Mouse (Mus musculus) liver, embryonic 16.5 days (tissue): Measurements from ENCODE around the gene C1s1. TPM values are rescaled to one million over a fixed set of nuclear protein-coding genes. Genes with fewer than 3 reads are reported as not detected.
"Not testable (repeated sequence)": the region's sequence is repeated elsewhere in the genome, so short reads cannot be mapped to it uniquely, and the experiment has no call there.

Source experiments
- ATAC-seq: fragments of 200-750 bp; cut with Nextera tagmentation; 2 replicates; pipeline ENCODE4 v1.8.0; 2017; ENCODE audit warnings: low read depth, mild to moderate bottlenecking, moderate number of reproducible peaks, moderate library complexity
- H3K27ac ChIP-seq: fragments of 300-500 bp; sonication (generic); 2 replicates; pipeline ENCODE4 v1.5.1; 2014; ENCODE audit warnings: mild to moderate bottlenecking, low read length
- H3K27me3 ChIP-seq: fragments of 300-500 bp; sonication (generic); 2 replicates; pipeline ENCODE4 v1.6.1; 2014; ENCODE audit warnings: low read depth, low read length, mixed read lengths; ENCODE audit not compliant: control insufficient read depth, insufficient read depth
- H3K36me3 ChIP-seq: fragments of 300-500 bp; sonication (generic); 2 replicates; pipeline ENCODE4 v1.6.1; 2014; ENCODE audit warnings: mild to moderate bottlenecking; ENCODE audit not compliant: control insufficient read depth, insufficient read depth
- H3K4me1 ChIP-seq: fragments of 300-500 bp; sonication (generic); 2 replicates; pipeline ENCODE4 v1.6.1; 2014; ENCODE audit warnings: low read depth, low read length, mixed read lengths; ENCODE audit not compliant: control insufficient read depth
- H3K4me2 ChIP-seq: fragments of 300-500 bp; sonication (generic); 2 replicates; pipeline ENCODE4 v1.6.1; 2014; ENCODE audit warnings: low read depth, low read length, mixed read lengths
- H3K4me3 ChIP-seq: fragments of 300-500 bp; sonication (generic); 2 replicates; pipeline ENCODE4 v1.5.1; 2014; ENCODE audit warnings: low read depth, mild to moderate bottlenecking, low read length
- H3K9ac ChIP-seq: fragments of 300-500 bp; sonication (generic); 2 replicates; pipeline ENCODE4 v1.6.1; 2014; ENCODE audit warnings: low read depth, low read length
- H3K9me3 ChIP-seq: fragments of 300-500 bp; sonication (generic); replicated peaks from 2 replicates; pipeline ENCODE4 v1.6.1; 2016; ENCODE audit warnings: low read length; ENCODE audit not compliant: control insufficient read depth
- WGBS: fragments of 180-500 bp; shearing (Covaris S2); extraction: QIAGEN DNeasy Blood & Tissue Kit; methylation state at CpG from one replicate; pipeline ENCODE4 v1.1.7; 2014; ENCODE audit not compliant: insufficient replicate concordance; 5-methylcytosine and 5-hydroxymethylcytosine counted together
- polyA plus RNA-seq: library from polyadenylated mRNA; unstranded; fragments of >200 nt; fragmentation: Nextera tagmentation; extraction: Ambion mirVana; gene quantifications from 2 replicates; pipeline ENCODE4 v1.2.1, GENCODE M21; 2015

The C1s1 gene
- polyA plus RNA-seq, 1 experiment from 2014 or later: 79.9 TPM

DNA sequence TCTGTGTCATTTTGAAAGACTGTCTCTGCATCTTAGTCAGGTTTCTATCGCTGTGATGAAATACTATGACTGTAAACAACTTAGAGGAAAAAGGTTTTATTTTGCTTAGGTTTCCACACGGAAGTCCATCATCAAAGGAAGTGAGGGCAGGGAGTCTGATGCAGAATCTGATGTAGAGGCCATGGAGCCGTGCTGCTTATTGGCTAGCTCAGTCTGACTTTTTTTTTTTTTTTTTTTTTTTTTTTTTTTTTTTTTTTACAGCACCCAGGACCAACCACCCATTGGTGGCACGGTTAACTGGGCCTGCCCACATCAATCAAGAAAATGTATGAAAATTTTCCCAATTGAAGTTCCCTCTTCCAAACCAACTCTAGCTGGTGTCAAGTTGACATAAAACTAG lies 53.2 kb downstream of the C1s1 start:
- H3K27ac ChIP-seq: no peak overlapping the region
- no peak overlapping the region for H3K4me2 ChIP-seq
- no peaks in the 10 kb centered on the region for H3K27me3 ChIP-seq
- no peak overlapping the region for H3K9ac ChIP-seq
- peaks cover 13% of the 10 kb centered on the region for H3K4me1 ChIP-seq
- H3K36me3 ChIP-seq: no peaks in the 10 kb centered on the region
- H3K4me3 ChIP-seq: no peak overlapping the region
- no peaks in the 10 kb centered on the region for H3K9me3 ChIP-seq
- WGBS: 62% methylated on average over 4 of the region's 4 CpGs
- no peak for ATAC-seq

DNA sequence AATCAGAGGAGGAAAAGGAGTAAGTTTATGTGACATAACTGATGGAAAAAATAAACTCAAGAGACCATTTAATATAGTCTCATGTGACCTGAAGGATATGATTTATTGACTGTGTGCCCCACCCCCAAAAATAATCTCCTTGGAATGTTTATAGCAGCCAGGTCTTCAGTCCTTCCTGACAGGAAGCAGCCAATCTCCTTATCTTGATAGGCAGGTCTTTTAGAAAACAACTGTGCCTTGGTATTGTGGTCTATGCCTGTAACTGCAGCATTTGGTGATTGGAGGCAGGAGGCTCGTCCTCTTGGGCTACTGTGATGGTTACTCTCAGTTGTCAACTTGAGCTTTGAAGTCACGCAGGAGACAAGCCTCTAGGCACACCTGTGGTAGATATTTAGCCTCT lies 54.6 kb downstream of the C1s1 start:
- H3K9me3 ChIP-seq: no peaks in the 10 kb centered on the region
- peaks cover 2% of the 10 kb centered on the region; the same call in 1 of the 2 replicates for H3K4me1 ChIP-seq
- H3K4me3 ChIP-seq: no peak overlapping the region
- no peaks in the 10 kb centered on the region for H3K36me3 ChIP-seq
- H3K27ac ChIP-seq: no peak overlapping the region
- no peak overlapping the region for H3K4me2 ChIP-seq
- H3K27me3 ChIP-seq: no peaks in the 10 kb centered on the region
- no peak overlapping the region for H3K9ac ChIP-seq
- ATAC-seq: no peak
- 15% methylated on average over 2 of the region's 2 CpGs for WGBS

DNA sequence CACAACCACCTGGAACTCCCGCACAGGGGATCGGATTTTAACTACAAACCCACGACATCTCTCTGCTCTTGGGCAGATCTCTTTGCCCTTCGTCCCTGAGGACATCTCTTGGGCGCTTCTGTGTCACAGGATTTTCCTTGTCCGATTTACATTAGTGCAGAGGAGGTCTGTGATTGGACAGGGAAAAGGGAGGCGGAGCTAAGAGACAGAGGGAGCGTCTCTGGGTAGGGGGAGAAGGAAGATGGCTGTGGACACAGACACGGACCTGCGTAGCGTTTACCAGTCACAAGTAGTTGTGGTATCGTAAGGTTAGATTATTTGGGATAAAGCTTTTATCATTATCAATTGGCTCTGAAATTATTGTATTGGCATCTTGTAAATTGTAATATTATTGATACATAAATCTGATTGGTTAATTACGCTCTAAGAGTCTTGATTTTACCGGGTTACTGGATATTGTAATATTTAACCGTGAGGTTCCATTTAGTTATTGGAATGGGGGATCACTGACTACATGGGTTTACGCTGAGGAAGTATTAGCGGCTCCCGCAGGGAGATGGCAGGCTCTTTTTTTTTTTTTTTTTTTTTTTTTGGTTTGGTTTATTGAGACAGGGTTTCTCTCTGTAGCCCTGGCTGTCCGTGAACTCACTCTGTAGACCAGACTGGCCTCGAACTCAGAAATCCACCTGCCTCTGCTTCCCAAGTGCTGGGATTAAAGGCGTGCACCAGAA lies 56.6 kb downstream of the C1s1 start:
- H3K9ac ChIP-seq: no peak overlapping the region
- no peak overlapping the region for H3K4me3 ChIP-seq
- no peaks in the 10 kb centered on the region for H3K36me3 ChIP-seq
- no peaks in the 10 kb centered on the region for H3K27me3 ChIP-seq
- WGBS: 49% methylated on average over 21 of the region's 21 CpGs
- no peak overlapping the region for H3K27ac ChIP-seq
- H3K4me1 ChIP-seq: peaks cover 7% of the 10 kb centered on the region
- no peak for ATAC-seq
- no peaks in the 10 kb centered on the region for H3K9me3 ChIP-seq
- 0 out of 2 replicates have a peak overlapping the region, but pooled peaks have one; percentile 12 for H3K4me2 ChIP-seq

DNA sequence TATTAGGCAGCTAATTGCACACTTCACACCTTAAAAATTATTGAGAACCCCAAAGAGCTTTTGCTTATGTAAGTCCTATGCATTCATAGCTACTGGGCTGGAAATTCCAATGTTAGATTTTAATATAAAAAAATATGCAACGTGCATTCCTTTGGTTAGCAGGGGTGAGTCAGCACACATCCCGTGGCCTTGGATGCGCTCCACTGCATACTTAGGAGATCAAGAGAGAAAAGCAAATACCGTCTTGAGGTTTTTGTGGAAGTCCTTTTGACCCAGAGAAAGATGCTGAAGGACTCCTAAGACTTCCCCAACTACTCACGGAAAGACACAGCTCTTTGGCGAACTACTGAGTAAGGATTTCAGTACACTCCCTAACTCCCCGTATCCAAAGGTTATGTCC lies 57.3 kb downstream of the C1s1 start:
- no peak overlapping the region for H3K4me2 ChIP-seq
- H3K4me1 ChIP-seq: peaks cover 8% of the 10 kb centered on the region
- H3K4me3 ChIP-seq: no peak overlapping the region
- no peak overlapping the region for H3K27ac ChIP-seq
- 65% methylated on average over 7 of the region's 7 CpGs for WGBS
- no peaks in the 10 kb centered on the region for H3K9me3 ChIP-seq
- no peaks in the 10 kb centered on the region for H3K27me3 ChIP-seq
- no peak overlapping the region for H3K9ac ChIP-seq
- no peaks in the 10 kb centered on the region for H3K36me3 ChIP-seq
- no peak for ATAC-seq

DNA sequence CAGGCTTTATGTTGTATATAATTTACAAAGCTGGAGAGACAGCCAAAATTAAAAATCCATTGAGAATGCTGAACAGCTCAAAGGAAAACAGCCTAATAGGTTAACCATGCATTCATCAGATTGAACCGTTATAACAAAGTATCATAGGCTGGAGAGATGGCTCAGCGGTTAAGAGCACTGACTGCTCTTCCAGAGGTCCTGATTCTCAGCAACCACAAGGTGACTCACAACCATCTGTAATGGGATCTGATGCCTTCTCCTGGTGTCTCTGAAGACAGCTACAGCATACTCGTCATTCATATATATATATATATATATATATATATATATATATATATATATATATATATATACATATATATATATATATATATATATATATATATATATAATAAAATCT lies 58.3 kb downstream of the C1s1 start:
- ATAC-seq, H3K27ac ChIP-seq, H3K9me3 ChIP-seq, H3K9ac ChIP-seq, H3K4me3 ChIP-seq, H3K36me3 ChIP-seq, H3K27me3 ChIP-seq, H3K4me2 ChIP-seq: not testable (repeated sequence)
- 69% methylated on average over 3 of the region's 3 CpGs for WGBS
- peaks cover 13% of the 10 kb centered on the region for H3K4me1 ChIP-seq

DNA sequence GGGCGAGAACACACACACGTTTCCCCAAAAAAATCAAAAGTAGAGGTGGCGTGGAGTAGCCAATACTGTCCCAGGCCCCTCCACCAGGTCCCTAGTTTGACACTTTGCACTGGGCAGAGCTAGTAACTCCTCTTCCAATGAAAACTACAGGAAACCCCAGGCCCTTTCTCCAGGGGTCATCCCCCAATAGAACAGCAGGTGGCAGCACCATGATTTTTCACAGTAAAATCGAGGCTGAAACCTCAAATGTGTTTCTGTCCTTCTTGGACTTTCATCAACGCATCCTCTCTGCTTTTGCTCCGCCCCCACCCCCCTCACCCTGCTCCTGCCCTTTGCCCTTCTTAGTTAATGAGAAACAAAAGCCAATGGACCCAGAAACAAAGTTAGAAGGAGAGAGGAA lies 60.6 kb downstream of the C1s1 start:
- H3K4me1 ChIP-seq: peaks cover 32% of the 10 kb centered on the region
- peak overlapping the region; percentile 68; the same call in 1 of the 2 replicates for H3K27ac ChIP-seq
- 24% methylated on average over 6 of the region's 6 CpGs for WGBS
- H3K36me3 ChIP-seq: no peaks in the 10 kb centered on the region
- H3K9ac ChIP-seq: no peak overlapping the region; the same call in 1 of the 2 replicates
- no peak overlapping the region for H3K4me2 ChIP-seq
- H3K27me3 ChIP-seq: no peaks in the 10 kb centered on the region
- H3K9me3 ChIP-seq: no peaks in the 10 kb centered on the region
- H3K4me3 ChIP-seq: no peak overlapping the region
- peak; percentile 58 for ATAC-seq

Other genes starting within 250 kb of the C1s1 start
- gene Cd163, start 237.7 kb downstream of the C1s1 start, polyA plus RNA-seq: 0.36 and 0.50 TPM in 2 replicates
- 27.1 and 28.2 TPM in 2 replicates for gene Pex5, start 127.3 kb downstream of the C1s1 start, polyA plus RNA-seq
- gene Clstn3, start 77.6 kb downstream of the C1s1 start, polyA plus RNA-seq: 4.9 and 5.1 TPM in 2 replicates
- gene C1rl, start 49.2 kb downstream of the C1s1 start, polyA plus RNA-seq: 14.1 and 15.8 TPM in 2 replicates
- 26.7 and 30.1 TPM in 2 replicates for gene C1ra, start 30.0 kb downstream of the C1s1 start, polyA plus RNA-seq
- not detected in 2 replicates for gene C1rb, start 27.9 kb upstream of the C1s1 start, polyA plus RNA-seq
- 0.04 TPM in 1 of 2 replicates, not detected in the other for gene C1s2, start 93.7 kb upstream of the C1s1 start, polyA plus RNA-seq
- gene Lpcat3, start 120.7 kb upstream of the C1s1 start, polyA plus RNA-seq: 80.1 and 88.6 TPM in 2 replicates
- gene Emg1, start 169.8 kb upstream of the C1s1 start, polyA plus RNA-seq: 105 and 121 TPM in 2 replicates
- 206 and 214 TPM in 2 replicates for gene Phb2, start 170.0 kb upstream of the C1s1 start, polyA plus RNA-seq
- gene Ptpn6, start 196.4 kb upstream of the C1s1 start, polyA plus RNA-seq: 38.2 and 38.3 TPM in 2 replicates
- gene Grcc10, start 199.0 kb upstream of the C1s1 start, polyA plus RNA-seq: 80.7 and 83.6 TPM in 2 replicates
- not detected in 2 replicates for gene Gm45234, start 213.7 kb upstream of the C1s1 start, polyA plus RNA-seq
- gene Atn1, start 214.2 kb upstream of the C1s1 start, polyA plus RNA-seq: 1.3 and 1.7 TPM in 2 replicates
- 0.40 and 0.43 TPM in 2 replicates for gene Eno2, start 227.3 kb upstream of the C1s1 start, polyA plus RNA-seq
- gene Lrrc23, start 237.4 kb upstream of the C1s1 start, polyA plus RNA-seq: not detected in 2 replicates